Mouse (Mus musculus) limb, embryonic 14.5 days (tissue): ENCODE measurements around the gene Srpk2. TPM values are rescaled to one million over a fixed set of nuclear protein-coding genes. Genes with fewer than 3 reads are reported as not detected.
"Not testable (repeated sequence)": the region's sequence is repeated elsewhere in the genome, so short reads cannot be mapped to it uniquely, and the experiment has no call there.

Experiments used
- ATAC-seq: fragments of 200-750 bp; cut with Nextera tagmentation; 2 replicates; pipeline ENCODE4 v1.8.0; 2017; ENCODE audit warnings: low read depth, moderate number of reproducible peaks, moderate TSS enrichment; ENCODE audit not compliant: low FRiP score
- DNase-seq: peaks from one replicate; pipeline ENCODE4 v3.0.0-alpha.2; 2015; ENCODE audit warnings: low spot score
- H3K27ac ChIP-seq: fragments of 300-500 bp; sonication (generic); replicated peaks from 2 replicates; pipeline ENCODE4 v1.5.1; 2014; ENCODE audit warnings: low read depth, mild to moderate bottlenecking, low read length, moderate library complexity, mixed read lengths
- H3K27me3 ChIP-seq: fragments of 300-500 bp; sonication (generic); 2 replicates; pipeline ENCODE4 v1.6.1; 2014; ENCODE audit warnings: low read length, mixed read lengths; ENCODE audit not compliant: control insufficient read depth, insufficient read depth
- H3K36me3 ChIP-seq: fragments of 300-500 bp; sonication (generic); 2 replicates; pipeline ENCODE4 v1.6.1; 2014; ENCODE audit warnings: mild to moderate bottlenecking, low read length, moderate library complexity, mixed read lengths; ENCODE audit not compliant: control insufficient read depth, insufficient read depth
- H3K4me1 ChIP-seq: fragments of 300-500 bp; sonication (generic); 2 replicates; pipeline ENCODE4 v1.6.1; 2014; ENCODE audit warnings: antibody characterized with exemption, low read length, mixed read lengths; ENCODE audit not compliant: control insufficient read depth, insufficient read depth
- H3K4me2 ChIP-seq: fragments of 300-500 bp; sonication (generic); replicated peaks from 2 replicates; pipeline ENCODE4 v1.6.1; 2014; ENCODE audit warnings: low read depth, mild to moderate bottlenecking, low read length, moderate library complexity; ENCODE audit not compliant: severe bottlenecking
- H3K4me3 ChIP-seq: fragments of 300-500 bp; sonication (generic); replicated peaks from 2 replicates; pipeline ENCODE4 v1.5.1; 2014; ENCODE audit warnings: low read length
- H3K9ac ChIP-seq: fragments of 300-500 bp; sonication (generic); 2 replicates; pipeline ENCODE4 v1.6.1; 2014; ENCODE audit warnings: mild to moderate bottlenecking, low read depth, low read length, moderate library complexity; ENCODE audit not compliant: severe bottlenecking
- H3K9me3 ChIP-seq: fragments of 300-500 bp; sonication (generic); 2 replicates; pipeline ENCODE4 v1.6.1; 2016; ENCODE audit warnings: low read length; ENCODE audit not compliant: control insufficient read depth
- POLR2A ChIP-seq: fragments of 200-500 bp; IDR thresholded peaks from 2 replicates; pipeline ENCODE4 v1.8.0; 2012; ENCODE audit warnings: inconsistent platforms, mild to moderate bottlenecking, moderate library complexity, borderline replicate concordance; ENCODE audit not compliant: insufficient read depth, insufficient read length; ENCODE audit errors: extremely low read depth
- WGBS: fragments of 180-500 bp; shearing (Covaris S2); extraction: QIAGEN DNeasy Blood & Tissue Kit; methylation state at CpG from one replicate; pipeline ENCODE4 v1.1.7; 2014; 5-methylcytosine and 5-hydroxymethylcytosine counted together
- polyA plus RNA-seq, 2 experiments: library from polyadenylated mRNA; depleted of rRNA in 1 of 2; stranded (reverse) in 1 of 2; unstranded in 1 of 2; fragments of >200 nt; fragmentation: Nextera tagmentation in 1 of 2; extraction: Ambion mirVana in 1 of 2; gene quantifications; 2 replicates each; pipeline versions ENCODE4 v1.2.1 to v1.2.3; 2012 to 2014

The Srpk2 gene
- polyA plus RNA-seq, 2 experiments: 44.1 to 60.8 TPM

- Histone ChIP-seq H3K27me3 (no peaks in the 10 kb centered on the region), H3K4me3 (no peak overlapping the region), H3K9me3 (no peaks in the 10 kb centered on the region), H3K9ac (no peak overlapping the region), H3K36me3 (peaks cover 55% of the 10 kb centered on the region), H3K27ac (no peak overlapping the region), H3K4me1 (no peaks in the 10 kb centered on the region), H3K4me2 (no peak overlapping the region)
- DNase-seq (no peak), ATAC-seq (no peak)
- 74% methylated on average over 6 of the region's 6 CpGs for WGBS
- no peak for TF ChIP-seq POLR2A
These were observed 211.1 kb downstream of the Srpk2 start for GRCm38 (mm10) chr5:23473098-23473873.

- Histone ChIP-seq H3K9me3 (no peaks in the 10 kb centered on the region), H3K36me3 (peaks cover 55% of the 10 kb centered on the region), H3K4me2 (no peak overlapping the region), H3K27ac (no peak overlapping the region), H3K4me3 (no peak overlapping the region), H3K9ac (no peak overlapping the region), H3K27me3 (no peaks in the 10 kb centered on the region), H3K4me1 (no peaks in the 10 kb centered on the region)
- DNase-seq (no peak), ATAC-seq (no peak)
- TF ChIP-seq POLR2A: no peak
- 95% methylated on average over 4 of the region's 4 CpGs for WGBS
These were observed 217.9 kb downstream of the Srpk2 start for GRCm38 (mm10) chr5:23466546-23466945.

GRCm38 (mm10) chr5:23464743-23465142 is 219.7 kb downstream of the Srpk2 start:
- H3K4me2 ChIP-seq: no peak overlapping the region
- no peak overlapping the region for H3K9ac ChIP-seq
- H3K4me3 ChIP-seq: no peak overlapping the region
- no peaks in the 10 kb centered on the region for H3K9me3 ChIP-seq
- 89% methylated on average over 8 of the region's 8 CpGs for WGBS
- H3K27ac ChIP-seq: no peak overlapping the region
- no peak for DNase-seq
- no peak for ATAC-seq
- H3K27me3 ChIP-seq: no peaks in the 10 kb centered on the region
- no peak for TF ChIP-seq POLR2A
- no peaks in the 10 kb centered on the region for H3K4me1 ChIP-seq
- H3K36me3 ChIP-seq: peaks cover 50% of the 10 kb centered on the region

GRCm38 (mm10) chr5:23464247-23464646 is 220.2 kb downstream of the Srpk2 start:
- no peak for TF ChIP-seq POLR2A
- H3K36me3 ChIP-seq: peaks cover 46% of the 10 kb centered on the region

GRCm38 (mm10) chr5:23461688-23462087 is 222.7 kb downstream of the Srpk2 start:
- H3K4me2 ChIP-seq: no peak overlapping the region
- peaks cover 35% of the 10 kb centered on the region for H3K36me3 ChIP-seq
- ATAC-seq: no peak
- no peak overlapping the region for H3K4me3 ChIP-seq
- H3K4me1 ChIP-seq: peaks cover 7% of the 10 kb centered on the region
- DNase-seq: no peak
- TF ChIP-seq POLR2A: no peak
- no peaks in the 10 kb centered on the region for H3K9me3 ChIP-seq
- H3K27me3 ChIP-seq: no peaks in the 10 kb centered on the region
- WGBS: 61% methylated on average over 2 of the region's 2 CpGs
- no peak overlapping the region for H3K27ac ChIP-seq
- no peak overlapping the region for H3K9ac ChIP-seq

More at GRCm38 (mm10) chr5:23464247-23464646, 220.2 kb downstream of the Srpk2 start:
- no peaks in the 10 kb centered on the region for H3K4me1 ChIP-seq
- H3K4me3 ChIP-seq: no peak overlapping the region
- H3K4me2 ChIP-seq: no peak overlapping the region
- H3K9me3 ChIP-seq: no peaks in the 10 kb centered on the region
- ATAC-seq (no peak), DNase-seq (no peak)
- 92% methylated on average over 3 of the region's 3 CpGs for WGBS
- no peak overlapping the region for H3K9ac ChIP-seq
- no peaks in the 10 kb centered on the region for H3K27me3 ChIP-seq
- no peak overlapping the region for H3K27ac ChIP-seq

- H3K9me3 ChIP-seq, H3K4me1 ChIP-seq, H3K27me3 ChIP-seq, ATAC-seq, H3K4me2 ChIP-seq, H3K4me3 ChIP-seq, DNase-seq, H3K9ac ChIP-seq, H3K27ac ChIP-seq: not testable (repeated sequence)
- peaks cover 31% of the 10 kb centered on the region for H3K36me3 ChIP-seq
- 89% methylated on average over 2 of the region's 2 CpGs for WGBS
These were observed 230.9 kb downstream of the Srpk2 start for GRCm38 (mm10) chr5:23453561-23453960.

Other genes with a start within 250 kb of the Srpk2 start
- gene Pus7, start 99.1 kb upstream of the Srpk2 start, polyA plus RNA-seq (2012; rRNA removed): 24.0 and 28.7 TPM in 2 replicates
- gene Pus7, start 99.1 kb upstream of the Srpk2 start, polyA plus RNA-seq (2014; fragmentation: Nextera tagmentation; extraction: Ambion mirVana): 26.3 and 27.0 TPM in 2 replicates
- 31.9 and 35.8 TPM in 2 replicates for gene Rint1, start 103.1 kb upstream of the Srpk2 start, polyA plus RNA-seq (2012; rRNA removed)
- gene Rint1, start 103.1 kb upstream of the Srpk2 start, polyA plus RNA-seq (2014; fragmentation: Nextera tagmentation; extraction: Ambion mirVana): 32.1 and 38.1 TPM in 2 replicates
- gene Tomm7, start 159.5 kb upstream of the Srpk2 start, polyA plus RNA-seq (2012; rRNA removed): 79.3 and 86.3 TPM in 2 replicates
- 109 and 113 TPM in 2 replicates for gene Tomm7, start 159.5 kb upstream of the Srpk2 start, polyA plus RNA-seq (2014; fragmentation: Nextera tagmentation; extraction: Ambion mirVana)